Mouse (Mus musculus): ENCODE data around the gene Ntpcr. TPM values are rescaled to one million over a fixed set of nuclear protein-coding genes. Genes with fewer than 3 reads are reported as not detected.

Gene Ntpcr
- polyA plus RNA-seq (2015; fragmentation: Nextera tagmentation; extraction: Ambion mirVana): 37.8 and 48.3 TPM in 2 replicates

GRCm38 (mm10) chr8:125729746-125730145 is at the start of gene Ntpcr:
TSS of gene Ntpcr (plus strand) at chr8:125729963.

Other genes starting within 250 kb of the Ntpcr start
- 6.9 and 12.5 TPM in 2 replicates for gene Sipa1l2, start 160.2 kb upstream of the Ntpcr start, polyA plus RNA-seq (2015; fragmentation: Nextera tagmentation; extraction: Ambion mirVana)
- gene Map10, start 60.1 kb upstream of the Ntpcr start, polyA plus RNA-seq (2015; fragmentation: Nextera tagmentation; extraction: Ambion mirVana): 2.6 and 3.3 TPM in 2 replicates
- gene Pcnx2, start 168.4 kb downstream of the Ntpcr start, polyA plus RNA-seq (2015; fragmentation: Nextera tagmentation; extraction: Ambion mirVana): 0.40 and 1.5 TPM in 2 replicates
- 0.32 and 0.91 TPM in 2 replicates for gene Map3k21, start 180.5 kb downstream of the Ntpcr start, polyA plus RNA-seq (2015; fragmentation: Nextera tagmentation; extraction: Ambion mirVana)